Mouse (Mus musculus) cerebellum, adult 2 months (tissue): ENCODE results near the gene Ifnb1. TPM values are rescaled to one million over a fixed set of nuclear protein-coding genes. Genes with fewer than 3 reads are reported as not detected.
A peak's percentile ranks its signal among the peaks of the same experiment; 100 is the strongest.
"Not testable (repeated sequence)": the region's sequence is repeated elsewhere in the genome, so short reads cannot be mapped to it uniquely, and the experiment has no call there.

Experiments
- DNase-seq, 2 experiments: peaks; one replicate each; pipeline ENCODE4 v3.0.0; 2021
- H3K27ac ChIP-seq: fragments of 200-500 bp; 2 replicates; pipeline ENCODE4 v1.5.1; 2012; ENCODE audit warnings: low read length, control low read depth, inconsistent platforms; ENCODE audit not compliant: insufficient read depth
- H3K27me3 ChIP-seq: fragments of 200-500 bp; 2 replicates; pipeline ENCODE4 v1.6.1; 2012; ENCODE audit warnings: inconsistent platforms, mild to moderate bottlenecking, low read length, moderate library complexity; ENCODE audit not compliant: control insufficient read depth, insufficient read depth
- H3K4me1 ChIP-seq: fragments of 200-500 bp; 2 replicates; pipeline ENCODE4 v1.6.1; 2011; ENCODE audit warnings: low read length; ENCODE audit not compliant: control insufficient read depth, insufficient read depth
- H3K4me3 ChIP-seq: fragments of 200-500 bp; replicated peaks from 2 replicates; pipeline ENCODE3; 2011; ENCODE audit warnings: mild to moderate bottlenecking, low read depth, low read length, control low read depth; ENCODE audit not compliant: insufficient read depth
- CTCF ChIP-seq: fragments of 200-500 bp; IDR thresholded peaks from 2 replicates; pipeline ENCODE4 v1.5.1; 2011; ENCODE audit warnings: low read depth, mild to moderate bottlenecking, control low read depth, low read length, moderate library complexity, borderline replicate concordance; ENCODE audit not compliant: insufficient read depth
- POLR2A ChIP-seq: fragments of 200-500 bp; IDR thresholded peaks from 2 replicates; pipeline ENCODE4 v1.6.1; 2011; ENCODE audit warnings: low read length, control low read depth, borderline replicate concordance; ENCODE audit not compliant: insufficient read depth
- WGBS: fragments of 180-500 bp; shearing (Covaris S2); methylation state at CpG from one replicate; pipeline ENCODE4 v1.1.7; 2018; 5-methylcytosine and 5-hydroxymethylcytosine counted together
- polyA plus RNA-seq: library from polyadenylated mRNA; depleted of rRNA; stranded (reverse); fragments of >200 nt; gene quantifications from 2 replicates; pipeline ENCODE4 v1.2.3, GENCODE M21; 2012; rRNA removed

Ifnb1 gene
- not detected in 2 replicates for polyA plus RNA-seq

DNA sequence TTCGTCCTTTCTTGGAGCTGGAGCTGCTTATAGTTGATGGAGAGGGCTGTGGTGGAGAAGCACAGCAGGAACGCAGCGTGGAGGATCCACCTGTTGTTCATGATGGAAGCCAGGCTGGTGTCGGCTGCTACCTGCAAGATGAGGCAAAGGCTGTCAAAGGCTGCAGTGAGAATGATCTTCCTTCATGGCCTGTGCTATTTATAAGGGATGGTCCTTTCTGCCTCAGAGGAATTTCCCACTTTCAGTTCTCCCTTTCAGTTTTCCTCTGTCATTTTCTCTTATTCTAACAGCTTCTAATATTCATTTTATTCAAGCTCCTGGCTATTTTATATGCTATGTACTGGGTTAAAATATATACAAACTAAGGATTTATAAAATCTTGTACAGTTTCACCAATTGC is at the start of gene Ifnb1:
Gene Ifnb1 (minus strand): TSS at position 101 of the 400 bp plus-strand sequence.
- H3K4me1 ChIP-seq = no peaks in the 10 kb centered on the region
- TF ChIP-seq POLR2A = no peak
- TF ChIP-seq CTCF = no peak
- no peak for DNase-seq
- H3K4me3 ChIP-seq = no peak within 1 kb of the TSS
- H3K27ac ChIP-seq = no peak within 1 kb of the TSS
- no peaks in the 10 kb centered on the region for H3K27me3 ChIP-seq
- WGBS = 89% methylated on average over 4 of the region's 4 CpGs

DNA sequence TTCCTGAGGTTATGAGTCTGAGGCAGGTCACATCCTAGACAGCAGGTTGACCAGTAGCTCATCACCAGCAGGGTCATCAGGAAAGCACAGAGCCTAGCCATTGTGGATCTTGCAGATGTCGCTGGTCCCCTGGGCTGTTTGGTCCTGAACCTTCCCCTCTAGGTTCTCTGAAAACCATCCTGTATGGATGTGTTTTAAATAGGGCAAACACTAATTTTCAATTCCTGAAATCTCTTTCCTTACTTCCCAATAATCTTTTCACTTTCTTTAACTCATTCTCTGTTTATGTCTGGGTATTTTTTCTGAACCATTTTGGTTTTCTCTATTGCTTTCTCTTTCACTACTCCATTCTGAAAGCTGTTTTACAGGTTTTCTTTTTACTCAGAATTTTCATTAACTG is 49.1 kb upstream of the Ifnb1 start, which contains the start of gene Ifna14:
Gene Ifna14 (minus strand): TSS at position 101 of the 400 bp plus-strand sequence.
- Histone ChIP-seq H3K4me1 (no peaks in the 10 kb centered on the region), H3K27me3 (no peaks in the 10 kb centered on the region), H3K4me3 (no peak within 1 kb of the TSS), H3K27ac (no peak within 1 kb of the TSS)
- DNase-seq = no peak
- TF ChIP-seq POLR2A = no peak
- no peak for TF ChIP-seq CTCF
- 73% methylated on average over 1 of the region's 1 CpGs for WGBS

- H3K4me1 ChIP-seq = peaks cover 11% of the 10 kb centered on the region
- DNase-seq = peak; percentile 68 to 85
- 14% methylated on average over 1 of the region's 1 CpGs for WGBS
- no peak overlapping the region for H3K4me3 ChIP-seq
- H3K27me3 ChIP-seq = no peaks in the 10 kb centered on the region
- TF ChIP-seq CTCF (no peak), POLR2A (no peak)
- H3K27ac ChIP-seq = peak overlapping the region; percentile 76; the same call in 1 of the 2 replicates
Measured at GRCm38 (mm10) chr4:88561791-88562190, 39.2 kb upstream of the Ifnb1 start.

- not testable (repeated sequence) for H3K27me3 ChIP-seq, H3K4me3 ChIP-seq, DNase-seq, H3K27ac ChIP-seq
- peaks cover 11% of the 10 kb centered on the region for H3K4me1 ChIP-seq
Measured at GRCm38 (mm10) chr4:88558145-88558544, 35.6 kb upstream of the Ifnb1 start, which contains the start of gene Ifna15. TSS of gene Ifna15 (minus strand) at chr4:88558245.

GRCm38 (mm10) chr4:88550161-88550945 is 27.8 kb upstream of the Ifnb1 start:
- Histone ChIP-seq H3K4me1 (peaks cover 5% of the 10 kb centered on the region; the same call in 1 of the 2 replicates), H3K27ac (no peak overlapping the region), H3K27me3 (no peaks in the 10 kb centered on the region), H3K4me3 (peak overlapping the region; percentile 16)
- TF ChIP-seq CTCF (peak; percentile 62), POLR2A (no peak)
- peak; percentile 52 to 58 for DNase-seq
- WGBS = 32% methylated on average over 22 of the region's 22 CpGs

GRCm38 (mm10) chr4:88547986-88548385 is 25.4 kb upstream of the Ifnb1 start:
- WGBS = 24% methylated on average over 1 of the region's 1 CpGs
- H3K27ac ChIP-seq = no peak overlapping the region
- DNase-seq = peak; percentile 61 to 81
- H3K27me3 ChIP-seq = no peaks in the 10 kb centered on the region
- peaks cover 5% of the 10 kb centered on the region; the same call in 1 of the 2 replicates for H3K4me1 ChIP-seq
- H3K4me3 ChIP-seq = no peak overlapping the region
- TF ChIP-seq POLR2A = no peak
- no peak for TF ChIP-seq CTCF

DNA sequence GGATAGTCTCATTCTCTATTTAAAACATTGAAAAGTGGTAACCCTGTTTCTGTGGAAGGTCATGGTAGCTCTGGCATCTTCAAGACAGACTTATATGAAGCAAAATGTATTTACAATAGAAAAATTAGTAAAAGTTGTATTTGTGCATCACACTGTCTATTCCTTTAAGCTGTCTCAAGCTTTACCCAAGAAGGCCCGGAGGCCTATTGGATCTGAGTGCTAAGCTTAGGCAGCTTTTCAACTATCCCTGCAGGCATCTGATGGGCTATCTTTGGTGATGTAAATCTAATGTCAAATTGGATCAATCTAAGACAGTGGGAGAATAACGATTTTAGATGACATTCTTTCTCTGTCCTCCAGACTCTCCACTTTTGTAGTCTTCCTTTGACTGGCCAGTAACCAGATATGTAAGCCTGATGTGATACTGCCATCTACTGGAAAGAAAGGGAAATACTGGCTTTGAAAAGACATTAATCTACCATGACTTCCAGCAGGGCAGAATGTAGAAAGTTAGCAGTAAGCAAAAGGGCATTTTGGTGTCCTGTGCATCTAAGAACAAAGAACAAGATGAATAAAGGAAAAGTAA is 21.2 kb upstream of the Ifnb1 start:
- WGBS = 46% methylated on average over 2 of the region's 2 CpGs
- Histone ChIP-seq H3K4me3 (no peak overlapping the region), H3K27me3 (no peaks in the 10 kb centered on the region), H3K4me1 (peaks cover 5% of the 10 kb centered on the region; the same call in 1 of the 2 replicates), H3K27ac (no peak overlapping the region)
- TF ChIP-seq POLR2A (no peak), CTCF (peak; percentile 57; the same call in 1 of the 2 replicates)
- DNase-seq = peak in 1 of 2 experiments; percentile 52

- H3K27ac ChIP-seq = no peak overlapping the region
- TF ChIP-seq POLR2A = no peak
- TF ChIP-seq CTCF = no peak
- WGBS = 85% methylated on average over 12 of the region's 12 CpGs
- H3K4me3 ChIP-seq = no peak overlapping the region
- H3K27me3 ChIP-seq = no peaks in the 10 kb centered on the region
- DNase-seq = no peak
- H3K4me1 ChIP-seq = 0 out of 2 replicates have a peak, but pooled peaks cover 2% of the 10 kb centered on the region
Measured at GRCm38 (mm10) chr4:88537328-88537727, 14.8 kb upstream of the Ifnb1 start.
